Mouse (Mus musculus) embryo, embryonic 11 days (tissue): ENCODE measurements at regions not wholly inside any gene's neighbourhood (a gene's known extent, or its start where the extent isn't known, plus 50 kb on each side); places are given as distances from the start of the nearest gene placed in this dataset.

Experiments used
- DNase-seq: peaks from one replicate; pipeline ENCODE4 v3.0.0-alpha.2; 2015

- DNase-seq = no peak
These were observed 58.6 kb downstream of the Kcnrg start for GRCm38 (mm10) chr14:61665815-61666214.

GRCm38 (mm10) chr14:61673184-61673583 lies 65.9 kb downstream of the Kcnrg start:
- no peak for DNase-seq

- DNase-seq = no peak
These were observed 70.8 kb downstream of the Kcnrg start for GRCm38 (mm10) chr14:61678107-61678506.

GRCm38 (mm10) chr14:61680818-61681707 lies 73.8 kb downstream of the Kcnrg start:
- peak; percentile 94 for DNase-seq

GRCm38 (mm10) chr14:61681708-61682701 lies 74.7 kb downstream of the Kcnrg start:
- DNase-seq = peak; percentile 87

GRCm38 (mm10) chr14:61682721-61683355 lies 75.6 kb downstream of the Kcnrg start:
- DNase-seq = peak; percentile 87

GRCm38 (mm10) chr14:61683356-61683740 lies 76.1 kb downstream of the Kcnrg start:
- DNase-seq = no peak

- DNase-seq = peak; percentile 54
These were observed 76.6 kb downstream of the Kcnrg start for GRCm38 (mm10) chr14:61683791-61684411.

GRCm38 (mm10) chr14:61684473-61685230 lies 77.4 kb downstream of the Kcnrg start:
- peak; percentile 41 for DNase-seq

GRCm38 (mm10) chr14:61685231-61685800 lies 78.1 kb downstream of the Kcnrg start:
- DNase-seq = peak; percentile 29

GRCm38 (mm10) chr14:61686101-61686691 lies 78.9 kb downstream of the Kcnrg start:
- peak; percentile 79 for DNase-seq

- peak; percentile 65 for DNase-seq
These were observed 79.6 kb downstream of the Kcnrg start for GRCm38 (mm10) chr14:61686821-61687341.

- peak; percentile 27 for DNase-seq
These were observed 80.2 kb downstream of the Kcnrg start for GRCm38 (mm10) chr14:61687346-61688012.

GRCm38 (mm10) chr14:61688013-61688520 lies 80.8 kb downstream of the Kcnrg start:
- no peak for DNase-seq

GRCm38 (mm10) chr14:61688666-61689065 lies 81.4 kb downstream of the Kcnrg start:
- peak; percentile 34 for DNase-seq

- peak; percentile 68 for DNase-seq
These were observed 82.0 kb downstream of the Kcnrg start for GRCm38 (mm10) chr14:61689281-61689680.

GRCm38 (mm10) chr14:61689776-61690175 lies 82.5 kb downstream of the Kcnrg start:
- no peak for DNase-seq

- no peak for DNase-seq
These were observed 84.6 kb downstream of the Kcnrg start for GRCm38 (mm10) chr14:61691785-61692372.

- no peak for DNase-seq
These were observed 87.5 kb downstream of the Kcnrg start for GRCm38 (mm10) chr14:61694796-61695195.
